Mouse (Mus musculus): ENCODE measurements at regions not wholly inside any gene's neighbourhood (a gene's known extent, or its start where the extent isn't known, plus 50 kb on each side); places are given as distances from the start of the nearest gene placed in this dataset.

DNA sequence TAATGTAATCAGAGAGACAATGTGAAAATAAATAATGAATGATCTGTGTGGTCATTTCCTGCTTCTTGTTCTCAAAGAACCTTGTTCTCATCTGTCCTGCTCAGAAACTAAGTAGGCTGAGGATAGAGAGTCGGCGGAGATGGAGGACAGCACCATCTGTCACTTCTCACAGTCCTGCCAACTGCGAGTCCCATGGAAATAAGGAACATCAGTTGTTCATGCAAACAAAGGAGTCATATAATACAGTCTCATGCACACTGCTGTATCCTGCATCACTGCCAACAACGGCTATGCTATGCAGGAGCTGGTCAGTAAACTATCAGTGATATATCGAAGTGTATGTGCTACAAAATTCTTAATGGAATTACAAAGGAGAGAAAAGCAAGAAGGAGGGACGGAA is 285.7 kb upstream of the Mctp2 start:
- no peak for DNase-seq (ENCODE audit: low spot score)

DNA sequence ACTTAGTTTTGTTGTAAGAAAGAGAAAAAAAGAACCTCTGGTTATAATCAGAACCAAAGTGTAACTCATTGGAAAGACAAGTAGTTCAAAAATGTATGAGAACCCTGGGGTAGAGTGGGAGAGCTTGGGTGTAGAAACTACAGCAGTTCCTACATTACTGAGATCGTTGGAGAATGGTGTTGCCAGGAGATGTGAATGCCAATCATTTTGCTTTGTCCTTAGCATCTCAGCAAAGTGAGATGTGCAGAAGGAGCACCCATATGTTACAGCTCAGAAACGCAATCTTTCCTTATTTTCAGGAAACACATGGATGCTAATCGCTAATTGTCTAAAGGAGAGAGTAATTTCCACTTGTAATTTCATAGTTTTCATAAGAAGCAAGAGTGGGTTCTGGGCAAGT is 286.2 kb upstream of the Mctp2 start:
- no peak for DNase-seq (ENCODE audit: low spot score)

DNA sequence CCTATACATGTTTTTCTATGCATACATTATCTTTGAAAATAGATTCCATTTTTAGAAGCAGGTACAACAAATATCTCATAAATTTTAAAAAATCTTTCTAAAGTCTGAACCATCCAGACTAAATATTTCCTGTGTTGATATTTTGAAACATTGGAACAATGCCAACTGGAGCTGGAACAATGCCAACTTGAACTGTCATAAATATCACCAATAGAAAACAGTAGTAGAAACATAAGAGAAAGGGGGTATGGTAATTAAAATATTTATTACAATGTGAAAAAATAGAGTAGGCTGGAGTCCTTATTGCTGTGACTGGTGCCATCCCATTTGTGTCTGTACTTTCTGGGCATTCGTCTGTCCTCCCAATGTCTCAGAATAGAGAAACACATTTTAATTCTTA is 286.9 kb upstream of the Mctp2 start:
- DNase-seq (ENCODE audit: low spot score), result no peak

DNA sequence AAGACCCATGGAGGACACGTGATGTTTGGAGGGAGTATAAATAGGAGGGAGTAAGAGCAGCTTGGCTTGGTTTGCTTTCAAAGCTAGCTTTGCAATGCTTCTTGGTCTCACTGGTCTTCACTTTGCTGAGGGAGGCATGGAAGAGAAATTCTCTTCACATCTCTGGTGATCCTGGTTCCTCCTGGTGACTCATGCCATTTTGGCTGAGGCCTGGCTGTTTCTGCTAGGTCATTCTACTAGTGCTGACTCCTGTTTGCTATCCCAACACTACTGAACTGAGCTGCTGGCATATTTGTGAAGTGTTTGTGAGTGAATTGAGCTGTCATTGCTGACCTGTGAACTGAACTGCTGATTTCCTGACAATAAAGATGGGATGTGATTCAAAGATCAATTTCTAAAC is 288.3 kb upstream of the Mctp2 start:
- DNase-seq (ENCODE audit: low spot score), result no peak

DNA sequence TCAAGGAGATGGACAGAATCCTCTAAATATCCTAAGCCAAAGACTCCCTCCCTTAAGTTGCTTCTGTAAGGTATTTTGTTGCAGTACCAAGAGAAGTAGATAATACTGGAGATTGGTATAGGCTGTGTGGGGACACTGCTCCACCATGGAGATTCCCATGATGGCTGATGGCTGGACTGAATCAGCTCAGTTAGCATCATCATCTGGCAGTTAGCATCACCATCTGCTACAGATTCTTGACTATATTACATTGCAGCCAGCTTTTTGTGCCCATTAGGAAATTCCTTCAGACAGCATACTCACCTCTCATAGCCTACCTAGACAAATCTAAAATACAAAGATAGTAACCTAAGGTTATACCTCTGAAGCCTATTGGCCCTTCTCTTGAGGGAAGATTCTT is 290.6 kb upstream of the Mctp2 start:
- DNase-seq (ENCODE audit: low spot score), result no peak

DNA sequence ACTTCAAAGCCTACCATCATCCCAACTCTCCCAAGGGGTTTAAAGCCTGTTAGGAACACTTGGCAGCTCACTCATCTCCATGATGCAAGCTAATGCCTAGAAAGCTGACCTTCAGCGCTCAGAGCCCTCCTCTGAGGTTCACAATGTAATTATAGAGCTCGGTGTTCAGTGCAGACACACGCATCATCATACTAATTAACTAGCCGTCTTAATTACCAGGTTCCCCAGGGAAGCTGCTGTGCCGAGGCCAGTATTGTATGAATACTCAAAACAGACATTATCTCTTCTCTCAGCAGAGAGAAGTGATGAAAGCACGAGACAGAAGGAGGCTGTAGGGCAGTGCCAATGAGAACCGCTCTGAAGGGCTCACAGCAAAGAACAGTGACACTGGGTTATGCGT is 295.5 kb upstream of the Mctp2 start:
- DNase-seq (ENCODE audit: low spot score), result no peak

DNA sequence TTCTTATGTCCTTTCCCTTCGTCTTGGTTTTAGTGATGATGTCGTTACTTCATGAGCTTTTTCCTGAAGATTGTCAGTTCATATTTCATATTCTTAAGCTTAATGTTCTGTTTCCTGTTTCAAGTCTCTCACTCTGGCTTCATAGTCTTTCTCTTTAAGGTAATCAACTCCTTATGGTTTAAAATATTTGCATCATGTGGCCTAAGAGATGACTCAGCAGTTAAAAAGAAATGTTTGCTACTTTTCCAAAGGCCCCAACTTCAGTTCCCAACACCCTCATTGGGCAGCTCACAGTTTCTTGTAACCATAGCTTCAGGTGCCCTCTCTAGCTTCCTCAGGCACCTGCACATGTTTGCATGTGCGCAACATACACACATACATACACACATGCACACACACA is 303.4 kb upstream of the Mctp2 start:
- no peak for DNase-seq (ENCODE audit: low spot score)

DNA sequence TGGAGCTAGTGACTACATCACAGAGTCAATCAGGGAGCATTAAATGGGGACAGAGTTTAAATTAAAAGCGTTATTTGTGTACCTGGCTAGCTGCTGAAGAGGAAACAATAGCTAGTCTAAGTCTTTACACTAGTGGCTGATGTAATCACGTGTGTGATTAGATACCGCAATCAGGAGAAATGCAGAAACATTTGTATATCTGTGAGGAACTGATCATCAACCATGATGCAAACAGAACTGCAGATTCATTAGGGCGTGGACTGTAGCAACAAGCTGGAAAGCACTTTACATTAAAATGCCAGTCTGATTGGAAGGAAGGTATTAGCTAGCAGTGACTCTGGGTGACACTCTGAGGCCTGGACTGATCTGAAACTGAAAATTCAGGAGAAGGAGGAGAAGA is 308.8 kb upstream of the Mctp2 start:
- no peak for DNase-seq (ENCODE audit: low spot score)

DNA sequence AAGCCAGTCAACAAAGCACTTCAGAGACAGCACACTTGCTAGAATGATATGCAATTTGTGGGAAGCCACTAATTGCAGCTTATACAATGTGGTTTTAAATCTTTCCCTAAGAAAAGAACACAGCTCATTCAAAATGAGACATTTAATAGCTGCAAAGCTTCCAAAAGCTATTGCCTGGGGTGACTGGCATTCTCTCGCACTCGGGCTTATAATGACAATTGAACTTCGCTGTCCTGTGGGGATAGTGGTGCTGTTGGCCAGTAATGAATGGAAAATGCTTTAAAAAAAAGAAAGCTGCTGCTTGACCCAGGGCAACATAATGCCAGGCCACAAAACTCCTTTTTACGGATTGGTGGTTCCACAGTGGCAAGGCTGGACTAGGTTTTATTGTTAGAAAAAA is 321.0 kb upstream of the Mctp2 start:
- no peak for DNase-seq (ENCODE audit: low spot score)

DNA sequence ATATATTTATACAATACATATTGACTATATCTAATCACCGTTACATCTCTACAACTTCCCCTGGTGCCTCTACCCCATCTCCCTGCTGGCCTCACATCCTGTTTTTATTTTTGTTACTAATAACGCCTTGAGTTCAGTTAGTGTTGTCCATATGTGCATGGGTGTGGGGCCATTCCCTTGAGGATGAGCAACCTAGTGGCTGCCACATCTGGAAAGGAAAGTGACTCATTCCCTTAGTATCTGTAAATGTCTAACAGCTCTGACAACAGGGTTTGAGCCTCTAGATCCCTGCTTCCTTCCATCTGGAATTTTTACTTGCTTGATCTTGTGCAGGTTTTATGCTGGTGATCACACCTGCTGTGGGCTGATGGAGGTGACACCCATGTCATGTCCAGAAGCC is 333.2 kb upstream of the Mctp2 start:
- DNase-seq (ENCODE audit: low spot score), result no peak

DNA sequence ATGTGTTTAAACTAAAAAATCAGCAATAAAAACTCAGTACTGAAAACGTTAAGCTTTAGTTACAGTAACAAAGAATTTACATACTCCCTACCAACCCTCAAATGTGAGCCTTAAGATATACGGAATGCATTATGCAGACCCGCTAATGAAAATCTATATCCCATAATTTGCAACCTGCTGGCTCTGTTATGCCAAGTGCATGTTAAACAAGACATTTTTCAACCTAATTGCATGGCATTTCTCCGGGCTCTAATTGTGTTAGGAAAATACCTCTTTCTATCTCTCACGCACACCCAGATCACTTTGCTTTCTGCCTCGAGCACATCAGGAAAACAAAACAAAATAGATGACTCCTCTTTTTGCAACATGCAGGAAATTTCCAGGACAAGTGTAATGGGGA is 368.6 kb upstream of the Mctp2 start:
- no peak for DNase-seq (ENCODE audit: low spot score)

DNA sequence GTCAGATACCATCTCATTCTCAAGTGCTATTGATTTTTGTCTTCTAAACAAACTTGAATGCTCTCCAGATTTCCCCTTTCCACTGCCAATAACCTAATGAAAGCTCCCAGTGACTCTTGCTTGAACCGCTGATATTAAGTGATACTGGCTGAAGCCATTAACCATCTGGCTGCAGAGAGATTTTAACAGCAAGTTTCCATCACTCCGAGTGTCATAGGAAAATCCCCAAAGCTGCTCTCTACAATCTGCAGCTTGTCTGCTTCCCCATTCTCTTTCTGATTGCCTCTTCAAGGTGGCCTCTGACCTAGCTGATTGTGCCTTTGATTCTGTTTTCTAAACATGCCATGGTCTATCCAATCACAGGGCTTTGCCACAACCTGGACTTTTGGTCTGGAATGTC is 379.4 kb upstream of the Mctp2 start:
- DNase-seq (ENCODE audit: low spot score), result no peak

DNA sequence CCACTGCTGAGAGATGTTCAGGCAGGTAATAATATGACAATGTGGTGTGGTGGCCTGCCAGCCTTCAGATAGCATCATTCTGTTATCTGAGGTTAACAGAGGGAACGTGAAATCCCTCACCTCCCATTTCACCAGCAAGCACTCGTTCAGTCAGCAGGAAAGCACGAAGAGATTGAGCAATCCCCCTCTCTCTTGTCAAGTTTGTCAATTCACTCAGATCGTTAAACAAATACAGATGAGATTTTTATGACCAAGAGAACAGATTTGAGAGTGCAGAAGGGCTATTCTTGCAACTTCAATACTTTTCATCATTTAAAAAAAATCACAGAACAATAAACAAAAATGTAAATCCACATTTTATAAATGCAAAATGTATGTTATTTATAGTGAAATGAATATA is 380.9 kb upstream of the Mctp2 start:
- DNase-seq (ENCODE audit: low spot score), result no peak

DNA sequence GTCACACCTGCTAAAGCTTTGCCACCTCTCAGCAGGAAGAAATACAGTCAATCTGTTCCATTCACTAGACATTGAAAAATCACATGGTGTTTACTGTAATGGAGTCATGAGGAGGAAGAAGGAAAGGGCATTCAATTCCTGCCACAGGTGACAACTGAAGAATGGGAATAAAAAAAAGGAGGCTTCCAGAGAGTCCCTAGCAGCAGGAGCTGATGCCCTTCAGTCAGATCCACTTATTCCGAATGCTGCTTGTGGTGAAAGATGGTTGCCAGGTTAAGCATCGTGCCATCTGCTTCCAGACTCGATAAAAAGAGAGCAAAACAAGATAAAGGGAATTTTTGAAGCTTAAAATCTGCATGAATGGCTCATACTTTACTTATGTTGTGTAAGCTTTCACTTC is 385.0 kb upstream of the Mctp2 start:
- no peak for DNase-seq (ENCODE audit: low spot score)

DNA sequence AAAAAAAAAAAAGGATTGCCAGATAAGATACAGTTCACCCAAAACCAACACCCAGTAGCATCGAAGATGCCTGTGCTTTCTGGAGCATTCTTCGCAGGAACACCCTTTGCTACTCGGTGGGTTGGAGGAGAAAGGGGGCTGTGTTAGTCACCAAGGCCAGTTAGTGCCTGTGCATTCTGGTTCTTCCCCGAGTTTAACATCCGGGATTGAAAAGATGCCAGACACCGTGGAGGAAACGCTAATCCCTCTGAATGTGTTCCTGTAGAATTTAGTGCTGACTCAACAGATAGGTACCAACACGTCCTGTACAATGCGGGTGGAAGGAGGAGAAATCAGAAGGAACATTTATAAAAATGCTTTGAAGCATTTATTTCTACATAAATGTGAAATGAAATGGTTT is 385.5 kb upstream of the Mctp2 start:
- no peak for DNase-seq (ENCODE audit: low spot score)

DNA sequence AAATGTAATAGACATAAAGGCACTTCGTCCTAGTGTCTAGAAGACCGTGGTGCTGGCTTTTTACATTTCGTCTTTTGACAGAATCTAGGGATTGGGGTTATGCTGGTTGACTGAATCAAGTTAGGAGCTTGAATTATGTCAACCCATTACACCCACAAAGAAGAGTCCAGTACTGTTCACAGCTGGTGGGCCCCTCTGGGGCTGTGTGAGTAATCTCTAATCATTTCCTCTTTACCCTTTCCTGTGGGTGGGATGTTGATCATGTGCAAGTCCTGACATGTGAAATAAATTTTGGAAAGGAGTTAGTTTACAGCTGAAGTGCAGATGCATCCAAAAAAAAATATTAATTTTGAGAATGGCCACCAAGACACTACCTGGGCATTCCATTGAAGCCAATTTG is 390.3 kb upstream of the Mctp2 start:
- DNase-seq (ENCODE audit: low spot score), result no peak

DNA sequence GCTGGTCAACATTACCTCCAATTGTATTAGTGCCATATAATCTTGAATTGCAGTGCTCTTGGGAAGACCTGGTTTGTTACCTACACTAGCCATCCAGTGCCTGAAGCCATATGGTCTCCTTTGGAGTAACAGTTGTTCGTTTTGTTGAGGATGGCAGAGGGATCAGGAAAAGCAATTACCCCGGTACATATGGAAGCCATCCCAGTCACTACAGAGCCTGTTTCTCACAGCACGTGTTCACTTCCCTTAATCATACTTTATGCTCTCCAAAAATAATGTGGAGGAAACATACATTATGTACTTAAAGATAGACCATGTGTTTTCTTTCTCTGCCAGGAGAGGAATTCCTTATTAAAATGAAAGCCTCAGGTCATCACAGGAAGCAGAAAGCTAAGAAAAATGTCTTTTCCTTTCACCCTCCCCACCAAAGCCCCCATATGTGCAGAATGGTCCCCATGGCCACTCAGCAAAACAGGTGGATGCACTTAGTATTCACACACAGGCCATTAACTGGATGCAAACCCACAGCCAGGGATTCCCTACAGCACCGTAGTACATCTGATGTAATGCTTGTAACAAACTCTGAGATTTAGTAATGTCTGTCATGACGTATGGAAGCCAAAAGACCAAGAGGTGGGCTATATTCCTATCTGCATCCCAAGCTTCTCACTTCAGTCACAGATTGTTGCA is 397.4 kb upstream of the Mctp2 start:
- no peak for DNase-seq (ENCODE audit: low spot score)

DNA sequence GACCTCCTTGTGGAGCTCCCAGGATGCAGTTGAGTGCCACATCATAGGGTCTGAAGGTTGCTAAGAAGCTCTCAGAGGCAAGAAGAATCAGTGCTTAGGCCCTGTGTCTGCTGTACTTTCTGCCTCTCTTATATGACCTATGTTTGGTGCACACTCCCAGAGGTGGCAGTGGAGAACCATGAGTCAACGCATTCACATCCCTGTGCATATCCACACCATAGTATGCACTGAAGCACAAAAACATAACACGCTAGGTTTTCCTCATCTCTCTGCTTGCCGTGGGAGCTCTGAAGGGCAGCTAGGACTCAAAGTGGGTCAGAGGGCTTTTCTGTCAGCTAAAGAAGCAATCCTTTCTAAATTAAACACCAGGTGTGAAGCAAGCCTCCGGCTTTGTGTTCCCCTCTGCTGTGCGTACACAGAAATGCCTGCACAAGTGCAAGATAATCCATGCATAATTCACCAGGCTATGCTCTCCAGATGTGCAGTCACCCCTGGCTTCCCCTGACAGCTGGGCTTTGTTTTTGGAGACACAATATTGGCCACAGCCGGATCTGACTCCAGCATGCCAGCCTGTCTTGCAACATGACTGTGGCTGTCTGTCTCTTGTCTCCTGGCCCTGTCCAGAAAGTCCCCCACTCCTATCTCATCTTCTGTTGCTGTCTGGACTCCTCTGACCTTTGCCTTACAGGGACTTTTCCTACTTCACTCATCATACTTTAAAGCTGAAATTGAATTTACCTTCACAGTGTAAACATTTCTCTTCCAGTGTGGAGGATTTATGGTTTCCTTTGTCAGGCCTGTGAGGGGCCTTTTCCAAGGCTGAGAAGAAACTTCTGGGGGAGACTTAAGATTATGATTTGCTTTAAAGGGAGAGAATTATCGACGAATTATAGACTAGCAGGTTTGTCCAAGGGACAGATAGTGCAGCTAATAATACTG is 405.1 kb upstream of the Mctp2 start:
- no peak for DNase-seq (ENCODE audit: low spot score)

DNA sequence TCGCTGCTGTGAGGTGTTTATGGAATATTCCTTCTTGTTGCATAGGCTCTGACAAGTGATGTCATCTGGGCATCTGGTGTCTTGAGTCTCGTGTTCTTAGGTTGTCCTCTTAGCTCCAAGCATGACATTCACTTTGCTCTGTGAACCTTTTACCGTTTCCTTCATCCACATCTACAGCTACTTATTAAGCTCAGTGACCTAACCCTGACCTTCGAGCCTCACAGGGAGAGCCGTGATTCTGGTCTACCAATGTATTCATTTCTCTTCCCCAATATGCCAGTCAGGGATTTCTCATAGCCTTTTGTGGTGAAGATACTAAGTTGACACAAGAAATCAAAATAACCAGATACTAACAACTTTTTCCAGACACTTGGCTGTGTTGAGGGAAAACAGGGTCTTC is 409.0 kb upstream of the Mctp2 start:
- DNase-seq (ENCODE audit: low spot score), result no peak

DNA sequence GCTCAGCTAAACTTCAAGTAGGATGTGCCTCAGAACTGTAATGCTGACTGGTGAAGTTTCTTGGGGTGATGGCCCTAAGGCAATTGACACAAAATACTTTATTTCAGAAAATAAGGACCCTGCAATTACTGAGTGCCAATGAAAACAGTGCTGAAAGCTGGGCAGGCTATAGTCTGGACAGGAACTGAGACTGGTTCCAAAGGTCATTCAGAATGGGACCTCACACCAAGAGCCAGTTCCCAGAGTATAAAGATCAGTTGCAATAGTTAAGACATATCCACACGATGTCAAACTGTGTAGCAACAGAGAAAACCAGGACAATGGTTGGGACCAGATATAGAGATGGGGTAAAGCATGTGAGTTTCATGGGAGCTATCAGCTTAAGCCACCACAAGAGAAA is 409.6 kb upstream of the Mctp2 start:
- DNase-seq (ENCODE audit: low spot score), result no peak

DNA sequence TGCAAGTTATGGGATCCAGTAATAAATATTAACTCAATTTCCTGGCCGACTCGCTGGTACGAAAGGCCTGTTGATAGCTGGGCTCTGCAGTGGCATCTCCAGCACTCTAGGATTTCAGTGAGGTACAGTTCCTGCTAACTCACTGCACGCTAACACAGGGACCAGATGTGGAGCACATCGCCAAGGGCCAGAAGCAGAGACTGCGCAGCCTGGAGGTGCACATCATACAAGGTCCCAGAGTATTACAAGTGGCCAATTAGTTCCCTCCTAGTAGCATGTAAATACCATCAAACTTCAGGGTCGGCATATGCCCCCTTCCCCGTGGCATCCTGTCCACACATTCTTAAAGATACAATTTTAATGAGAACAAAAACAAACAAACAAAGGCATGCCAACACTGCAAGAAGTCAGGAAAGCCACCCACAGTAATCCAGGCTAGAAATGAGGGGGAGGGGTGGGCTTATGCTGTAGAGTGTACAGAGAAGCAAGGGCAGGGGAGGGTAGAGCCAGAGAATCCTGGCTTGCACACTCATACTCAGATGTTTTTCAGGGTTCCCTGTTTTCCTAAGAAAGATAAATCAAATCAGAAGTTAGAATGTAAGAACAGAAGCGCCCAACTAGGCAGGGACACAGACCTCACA is 419.9 kb upstream of the Mctp2 start:
- DNase-seq (ENCODE audit: low spot score), result no peak

DNA sequence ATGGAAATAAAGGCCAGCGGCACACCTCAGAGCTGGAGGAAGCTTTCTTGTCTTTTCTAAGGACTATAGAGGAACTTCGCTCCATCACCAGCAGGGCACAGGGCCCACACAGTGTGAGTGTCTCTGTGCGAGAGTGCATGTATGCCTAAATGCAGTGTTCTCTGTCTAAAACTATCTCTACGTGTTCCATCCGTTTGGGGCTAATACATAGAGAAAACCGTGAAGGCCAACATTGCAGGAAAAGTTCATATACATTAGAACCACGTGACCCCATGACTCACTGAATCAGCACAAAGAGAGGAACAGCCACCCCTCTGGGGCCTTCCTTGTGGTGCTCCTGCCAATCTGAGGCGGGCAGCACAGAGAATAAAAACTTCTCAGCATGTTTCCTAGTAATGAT is 431.4 kb upstream of the Mctp2 start:
- no peak for DNase-seq (ENCODE audit: low spot score)

DNA sequence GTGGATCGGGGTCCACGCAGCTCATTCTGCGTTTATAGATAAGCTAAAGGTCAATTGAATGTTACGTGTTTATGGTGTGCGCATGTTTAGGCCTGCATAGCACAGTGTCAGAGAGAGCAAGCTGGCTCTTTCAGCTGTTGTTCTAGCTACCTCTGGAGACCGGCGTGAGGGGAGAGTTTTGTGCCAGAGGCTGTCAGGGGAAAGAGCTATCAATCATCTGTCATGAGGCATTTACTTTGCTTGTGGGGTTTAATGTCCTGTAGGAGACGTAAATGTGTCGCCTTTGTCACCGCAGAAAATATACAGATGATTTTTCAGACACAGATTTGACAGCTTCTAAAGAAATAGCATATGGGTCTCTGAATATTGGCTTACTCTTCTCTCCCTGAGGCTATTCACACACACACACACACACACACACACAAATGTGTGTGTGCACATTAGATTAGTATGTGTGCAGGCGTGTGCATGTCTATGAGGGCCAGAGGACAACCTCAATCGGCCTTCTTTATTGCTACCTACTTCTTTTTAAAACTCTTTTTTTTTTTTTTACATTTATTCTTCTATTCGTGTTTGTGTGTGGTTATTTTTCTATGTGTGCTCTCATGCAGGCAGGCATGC is 432.0 kb upstream of the Mctp2 start:
- no peak for DNase-seq (ENCODE audit: low spot score)
